Mouse (Mus musculus) liver, embryonic 14.5 days (tissue): ENCODE results near the gene Pds5a.

Source experiments
- CTCF ChIP-seq: IDR thresholded peaks from 2 replicates; pipeline ENCODE4 v1.5.1; 2016; ENCODE audit warnings: antibody characterized with exemption, low read depth, control low read depth
- EP300 ChIP-seq: IDR thresholded peaks from 2 replicates; pipeline ENCODE4 v1.6.1; 2016; ENCODE audit warnings: antibody characterized with exemption, low read depth

GRCm38 (mm10) chr5:65699146-65699545 lies 1.1 kb upstream of the Pds5a start:
- no peak for TF ChIP-seq EP300
- TF ChIP-seq CTCF = no peak
